Mouse (Mus musculus) natural killer cell, adult 2 months (primary cell): ENCODE measurements around the gene She.

ENCODE experiments used
- DNase-seq, 2 experiments: peaks; one replicate each; pipeline ENCODE4 v3.0.0; 2022; ENCODE audit warnings: low spot score in 2 of 2

Gene She

DNA sequence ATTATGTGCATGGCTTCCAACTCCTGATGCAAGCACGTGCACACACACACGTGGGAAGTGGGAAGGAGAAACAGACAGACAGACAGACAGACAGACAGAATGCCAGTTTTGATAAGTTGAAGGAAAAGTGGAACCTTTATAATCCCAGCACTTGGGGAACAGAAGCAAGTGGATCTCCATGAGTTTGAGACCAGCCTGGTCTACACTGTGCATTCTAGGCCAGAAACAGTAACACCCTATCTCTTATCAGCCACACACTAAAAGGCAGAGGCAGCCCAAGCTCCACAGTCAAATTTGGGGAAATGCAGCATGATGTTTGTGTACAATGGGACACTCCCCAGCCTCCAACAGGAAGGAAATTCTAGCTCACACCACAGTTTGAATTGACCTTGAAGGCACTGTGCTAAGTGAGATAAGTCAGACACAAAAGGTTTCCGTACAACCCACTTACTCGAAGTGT lies 52.4 kb downstream of the She start:
- DNase-seq = no peak

DNA sequence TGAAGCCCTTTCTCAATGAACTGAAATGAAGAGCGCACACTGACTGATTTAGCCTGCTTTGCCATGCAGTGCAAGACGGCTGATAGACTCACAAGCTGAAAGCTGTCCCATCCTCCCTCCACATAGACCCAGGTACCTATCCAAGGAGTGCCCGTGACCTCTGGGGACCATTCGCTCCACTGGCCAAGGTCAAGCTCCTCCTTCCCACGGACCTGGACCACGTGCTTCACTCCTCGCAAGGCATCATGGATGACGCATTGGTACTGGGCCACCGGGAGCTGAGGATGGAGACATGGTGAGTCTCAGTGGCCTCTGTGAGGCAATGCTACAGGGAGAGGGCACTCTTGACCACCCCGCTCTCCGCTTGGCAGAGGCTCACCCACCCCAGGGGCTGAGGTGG lies 54.6 kb downstream of the She start:
- no peak for DNase-seq

DNA sequence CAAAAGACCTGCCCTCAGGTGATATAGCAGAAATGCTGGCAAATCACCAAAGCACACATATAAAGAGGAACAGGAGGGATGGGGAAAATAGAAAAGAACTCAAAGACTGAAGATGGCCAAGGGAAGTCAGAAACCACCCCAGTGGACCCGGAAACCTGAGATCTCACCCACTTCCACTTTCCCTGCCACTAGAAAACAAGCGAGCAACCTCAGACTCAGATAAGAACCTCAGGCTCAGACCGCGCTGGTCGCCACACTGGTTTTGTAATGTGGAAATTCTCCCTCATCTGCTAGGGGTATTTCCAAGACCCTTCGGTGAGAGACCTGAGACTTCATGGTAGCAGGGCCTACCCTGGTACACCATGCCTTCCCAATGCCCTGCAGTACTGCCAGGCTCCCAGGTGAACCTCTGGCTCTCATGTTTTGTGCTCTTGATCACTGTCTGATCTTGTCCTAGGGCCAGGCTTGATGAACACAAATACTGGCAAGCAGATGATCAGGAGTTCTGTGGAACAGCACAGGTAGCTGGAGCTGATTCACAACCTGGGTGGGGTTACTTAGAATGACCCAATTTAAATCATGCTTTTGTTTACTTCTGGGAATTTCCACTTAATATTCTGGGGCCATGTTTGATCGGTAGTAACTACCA lies 56.5 kb downstream of the She start:
- DNase-seq = peak; percentile 34 to 38

GRCm38 (mm10) chr3:89889841-89890430 lies 58.8 kb downstream of the She start:
- DNase-seq = no peak

DNA sequence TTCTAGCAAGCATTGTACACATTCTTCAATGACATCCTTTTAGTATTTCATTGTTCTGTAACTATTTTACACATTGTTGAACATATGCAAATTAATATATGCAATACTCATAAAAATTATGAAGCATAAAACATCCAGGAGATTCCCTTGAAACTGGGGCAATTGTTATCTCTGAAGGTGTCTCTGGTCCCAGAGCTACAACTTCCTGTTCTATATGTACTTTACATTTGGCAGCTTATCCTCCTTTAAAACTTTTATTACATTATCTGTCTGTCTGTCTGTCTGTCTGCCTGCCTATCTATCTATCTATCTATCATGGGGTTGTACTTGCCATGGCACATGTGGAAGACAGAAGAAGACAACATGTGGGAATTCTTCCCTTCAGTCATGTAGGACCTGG lies 60.5 kb downstream of the She start:
- no peak for DNase-seq

DNA sequence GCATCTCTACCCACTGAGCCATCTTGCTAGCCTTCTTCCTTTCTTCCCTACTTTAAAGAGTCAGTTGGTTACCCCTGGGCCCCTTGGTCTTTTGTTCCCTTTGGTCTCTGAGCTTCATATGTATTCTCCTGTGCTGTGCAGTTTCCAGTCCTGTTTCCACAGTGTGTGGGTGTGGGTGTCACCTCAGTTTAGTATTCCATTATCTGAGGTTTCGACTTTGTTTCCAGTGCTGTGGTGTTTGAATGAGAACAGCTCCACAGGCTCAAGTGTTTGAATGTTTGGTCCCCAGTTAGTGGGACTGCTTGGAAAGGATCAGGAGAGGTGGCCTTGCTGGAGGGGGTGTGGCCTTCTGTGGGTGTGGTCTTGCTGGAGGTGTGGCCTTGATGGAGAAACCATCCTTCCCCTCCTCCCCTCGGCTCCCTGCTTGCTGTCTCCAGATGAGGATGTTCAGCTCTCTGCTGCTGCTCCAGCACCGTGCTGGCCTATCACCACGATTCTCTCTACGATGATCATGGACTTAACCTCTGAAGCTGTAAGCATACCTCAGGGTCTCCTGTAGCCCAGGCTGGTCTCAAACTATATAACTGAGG lies 61.4 kb downstream of the She start:
- no peak for DNase-seq

- DNase-seq = no peak
These were observed 65.4 kb downstream of the She start for GRCm38 (mm10) chr3:89896571-89896970.

DNA sequence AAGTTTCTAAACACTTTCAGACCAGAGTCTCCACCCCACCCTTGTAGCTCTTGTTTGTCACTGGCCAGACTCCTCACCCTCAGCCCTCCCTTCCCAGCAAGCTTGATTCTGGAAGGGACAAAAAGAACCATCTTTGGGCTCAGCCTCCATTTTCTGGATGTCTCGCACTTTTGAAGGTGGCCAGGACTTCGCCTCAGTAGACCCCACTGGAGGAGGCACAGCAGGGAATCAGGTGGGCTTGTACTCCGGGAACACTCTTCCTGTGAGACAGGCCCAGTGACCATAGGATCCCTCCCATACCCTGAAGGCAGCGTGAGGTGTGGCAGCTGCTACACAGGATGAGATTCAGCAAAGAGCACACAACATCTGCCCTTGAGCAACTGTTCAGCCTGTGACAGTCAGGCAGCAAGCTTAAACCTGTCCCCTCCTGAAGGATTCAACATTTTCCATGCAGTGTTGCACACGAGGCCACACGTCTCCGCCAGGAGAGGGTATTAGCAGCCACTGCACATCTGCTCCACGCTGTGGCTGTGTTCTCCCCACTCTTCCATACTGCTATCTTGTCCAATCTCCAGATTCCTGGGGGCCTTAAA lies 66.1 kb downstream of the She start:
- DNase-seq = no peak

- no peak for DNase-seq
These were observed 66.8 kb downstream of the She start for GRCm38 (mm10) chr3:89898011-89898410.

DNA sequence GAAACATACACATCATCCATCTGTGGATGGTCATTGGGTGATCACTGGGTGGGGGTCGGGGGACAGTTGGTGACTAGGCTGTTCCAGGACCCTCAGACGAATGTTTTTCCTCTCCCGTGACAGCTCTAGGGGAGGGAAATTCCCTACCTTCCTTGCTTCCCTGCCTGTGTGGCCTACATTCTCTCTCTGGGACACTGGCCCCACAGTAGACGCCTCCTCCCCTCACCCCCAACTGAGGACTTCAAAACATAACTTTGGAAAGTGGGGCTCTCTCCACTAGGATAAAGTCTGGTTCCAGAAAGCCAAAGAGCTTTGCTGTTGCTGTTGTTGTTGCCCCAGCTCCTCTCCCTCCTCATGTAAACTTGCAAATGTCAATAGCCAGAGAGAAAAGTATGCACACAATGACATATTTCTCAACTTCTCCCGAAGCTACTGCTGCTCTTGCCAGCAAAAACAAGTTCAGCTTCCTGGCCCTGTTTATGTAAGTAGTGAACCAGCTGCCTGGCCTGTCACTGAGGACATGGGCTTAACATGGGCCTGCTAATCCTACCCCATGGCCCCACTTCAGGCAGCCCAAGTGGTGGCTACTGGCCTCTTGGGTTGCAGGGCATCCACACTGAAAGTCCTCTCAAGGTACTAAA lies 67.8 kb downstream of the She start:
- no peak for DNase-seq

DNA sequence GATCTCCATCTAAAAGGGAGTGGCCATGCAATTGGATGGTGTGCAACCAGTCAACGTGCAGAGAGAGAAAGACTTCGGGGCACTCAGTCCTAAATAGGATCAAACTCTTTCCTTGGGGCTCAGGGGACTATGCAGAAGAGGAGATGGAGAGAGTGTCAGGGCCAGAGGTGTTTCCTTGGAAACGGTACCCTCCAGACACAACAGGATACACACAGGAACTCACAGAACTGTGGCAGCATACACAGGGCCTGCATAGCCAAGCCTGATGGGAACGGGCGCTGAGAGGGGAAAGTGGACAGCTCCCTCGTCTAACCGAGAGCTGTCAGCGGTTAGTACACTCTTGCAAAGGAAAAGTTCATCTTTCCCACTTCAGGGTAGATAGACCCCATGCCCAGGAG lies 68.3 kb downstream of the She start:
- DNase-seq = no peak

DNA sequence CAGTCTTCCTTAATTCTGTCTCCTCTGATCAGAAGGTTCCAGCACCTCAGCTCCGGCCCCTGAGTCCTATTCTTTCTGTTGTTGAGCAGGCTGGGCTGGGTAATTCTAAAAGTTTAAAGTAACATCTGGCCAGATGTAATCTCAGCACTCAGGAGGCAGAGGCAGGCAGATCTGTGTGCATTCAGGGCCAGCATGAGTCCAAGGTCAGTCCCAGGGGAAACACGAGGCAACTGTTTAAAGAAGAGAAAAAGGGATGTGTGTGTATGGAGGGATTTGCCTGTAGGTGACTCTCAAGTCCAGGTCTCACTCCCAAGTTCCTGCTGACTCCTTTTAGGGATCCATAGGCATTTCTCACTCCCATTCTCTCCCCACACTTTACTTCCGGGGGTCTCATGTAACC lies 76.7 kb downstream of the She start:
- no peak for DNase-seq
